Mouse (Mus musculus) heart, postnatal 36 days (tissue): ENCODE measurements around the gene Map2k2. TPM values are rescaled to one million over a fixed set of nuclear protein-coding genes. Genes with fewer than 3 reads are reported as not detected.
A peak's percentile ranks its signal among the peaks of the same experiment; 100 is the strongest.
"Not testable (repeated sequence)": the region's sequence is repeated elsewhere in the genome, so short reads cannot be mapped to it uniquely, and the experiment has no call there.

Source experiments
- DNase-seq, 2 experiments: peaks; one replicate each; pipeline ENCODE4 v3.0.0; 2021 to 2022
- intact Hi-C: fragments of 180-260 bp; cut with DNase I; formaldehyde crosslinking; loops from one replicate; pipeline ENCODE4 v1.15.1; 2025
- microRNA-seq, 2 experiments: library from miRNA; unstranded; fragments of <30 nt; microRNA quantifications; one replicate each; pipeline ENCODE4 v1.2.0; 2021; ENCODE audit warnings: borderline number of aligned reads in 2 of 2
- total RNA-seq, 2 experiments: library from RNA; stranded (reverse); gene quantifications; 2 replicates each; pipeline ENCODE4 v1.2.3; 2021

Map2k2 gene
- total RNA-seq, 2 experiments from 2014 or later, result 113 to 125 TPM

DNA sequence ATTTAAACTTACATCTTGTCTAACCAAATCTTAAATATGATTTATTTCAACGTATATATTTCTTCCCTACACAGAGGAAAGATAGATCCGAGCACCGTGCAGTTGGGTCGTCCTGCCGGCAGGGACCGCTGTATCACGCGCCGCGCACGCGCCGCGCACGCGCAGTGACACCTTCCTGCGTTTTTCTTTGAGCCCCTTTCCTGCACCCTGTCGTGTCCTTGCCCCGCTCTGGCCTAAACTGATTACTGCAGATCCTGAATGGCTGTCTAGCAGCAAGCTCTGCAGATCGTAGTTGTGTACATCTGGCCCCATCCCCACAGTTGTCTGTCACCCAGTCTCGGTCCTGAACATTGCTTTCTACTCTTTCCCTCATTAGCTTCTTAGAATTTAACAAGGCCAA is 67.4 kb downstream of the Map2k2 start:
- DNase-seq, result peak; percentile 84 to 87
- intact Hi-C loops, result no loop called here

GRCm38 (mm10) chr10:81174617-81175344 is 69.1 kb downstream of the Map2k2 start:
- intact Hi-C loops, result loop anchor here (2.0 to 5.0 kb wide), 2 partner anchors 37 to 174 kb away; partner anchors contain the start of gene Zbtb7a
- peak; percentile 88 to 92 for DNase-seq

- intact Hi-C loops, result loop anchor here (2.0 to 5.0 kb wide), 2 partner anchors 38 to 175 kb away; partner anchors contain the start of gene Zbtb7a
Measured at GRCm38 (mm10) chr10:81175345-81175701, 69.6 kb downstream of the Map2k2 start.

DNA sequence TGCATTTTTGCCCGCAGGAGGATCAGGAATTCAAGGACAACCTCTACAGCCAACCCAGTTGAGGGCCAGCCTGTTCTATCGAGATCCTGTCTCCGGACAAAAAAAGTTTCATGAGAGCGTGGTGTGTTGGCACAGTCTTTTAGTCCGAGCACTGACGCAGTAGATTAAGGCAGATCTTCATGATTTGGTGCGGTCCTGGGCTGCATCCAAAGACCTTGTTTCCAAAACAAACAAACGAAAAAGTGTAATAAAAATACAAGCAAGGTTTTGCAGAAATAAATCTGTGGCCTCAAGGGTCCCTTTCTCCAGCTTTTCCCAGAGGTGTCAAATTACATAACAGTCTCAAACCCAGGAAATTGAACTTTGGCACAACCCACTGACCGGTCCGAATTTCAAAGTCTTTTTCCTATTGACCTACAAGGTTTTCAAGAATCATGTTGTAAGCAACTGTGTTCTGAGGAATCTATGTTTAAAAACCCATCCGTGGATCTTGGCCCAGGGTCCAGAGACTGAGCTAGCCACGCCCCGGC is 70.3 kb downstream of the Map2k2 start:
- intact Hi-C loops, result loop anchor here (2.0 to 5.0 kb wide), 2 partner anchors 39 to 175 kb away; partner anchors contain the start of gene Zbtb7a
- DNase-seq, result no peak

More at GRCm38 (mm10) chr10:81175345-81175701, 69.6 kb downstream of the Map2k2 start:
- not testable (repeated sequence) for DNase-seq

GRCm38 (mm10) chr10:81176466-81177271 is 71.0 kb downstream of the Map2k2 start, which contains the start of gene Eef2:
Eef2 (plus strand) TSS chr10:81176631.
- intact Hi-C loops, result loop anchor here (5.0 kb wide), 1 partner anchor 39 kb away; the partner anchor contains the start of gene Zbtb7a
- DNase-seq, result peak; percentile 100

- intact Hi-C loops, result loop anchor here (5.0 kb wide), 1 partner anchor 40 kb away; the partner anchor contains the start of gene Zbtb7a
- DNase-seq, result peak in 1 of 2 experiments; percentile 45
Measured at GRCm38 (mm10) chr10:81177491-81177925, 71.8 kb downstream of the Map2k2 start.

DNA sequence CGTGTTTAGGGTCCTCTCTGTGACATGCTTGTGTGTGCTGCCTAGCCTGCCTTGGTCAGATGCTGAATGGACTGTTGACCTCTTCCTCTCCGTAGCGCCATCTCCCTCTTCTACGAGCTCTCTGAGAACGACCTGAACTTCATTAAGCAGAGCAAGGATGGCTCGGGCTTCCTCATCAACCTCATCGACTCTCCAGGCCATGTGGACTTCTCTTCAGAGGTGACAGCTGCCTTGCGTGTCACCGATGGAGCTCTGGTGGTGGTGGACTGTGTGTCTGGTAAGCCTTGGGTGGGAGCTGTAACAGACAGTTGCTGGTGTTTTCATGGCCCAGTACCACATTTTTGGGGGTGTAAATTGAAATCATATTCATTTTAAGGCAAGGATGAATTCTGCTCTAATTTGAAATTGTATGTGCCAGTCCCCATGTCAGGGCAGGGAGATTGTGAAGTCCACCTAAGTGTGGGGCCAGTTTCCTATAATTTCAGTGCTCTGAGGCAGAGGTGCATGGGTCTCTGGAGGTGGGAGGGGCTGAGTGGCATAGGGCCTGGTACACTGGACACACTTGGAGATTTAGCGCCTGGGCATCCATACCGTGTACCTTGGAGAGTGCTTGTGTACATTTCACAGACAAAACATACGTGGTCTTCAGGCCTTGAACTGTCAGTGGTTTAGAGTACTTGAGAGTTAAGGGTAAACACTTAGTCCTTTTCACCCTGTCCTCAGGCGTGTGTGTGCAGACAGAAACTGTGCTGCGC is 72.4 kb downstream of the Map2k2 start:
- DNase-seq, result no peak
- intact Hi-C loops, result loop anchor here (5.0 kb wide), 1 partner anchor 41 kb away; the partner anchor contains the start of gene Zbtb7a

DNA sequence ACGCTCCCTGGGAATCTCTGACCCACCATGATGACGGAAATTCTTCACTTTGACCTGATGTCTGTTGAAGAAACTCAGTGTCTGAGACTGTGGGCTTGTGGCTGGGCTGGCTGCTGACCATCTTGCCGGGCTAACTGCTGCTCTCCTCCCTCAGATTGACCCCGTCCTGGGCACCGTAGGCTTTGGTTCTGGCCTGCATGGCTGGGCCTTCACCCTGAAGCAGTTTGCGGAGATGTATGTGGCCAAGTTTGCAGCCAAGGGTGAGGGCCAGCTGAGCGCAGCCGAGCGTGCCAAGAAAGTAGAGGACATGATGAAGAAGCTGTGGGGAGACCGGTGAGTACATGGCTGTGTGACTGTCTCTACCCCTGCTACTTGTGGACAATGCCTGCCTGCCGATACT is 73.2 kb downstream of the Map2k2 start:
- intact Hi-C loops, result loop anchor here (5.0 kb wide), 1 partner anchor 42 kb away; the partner anchor contains the start of gene Zbtb7a
- DNase-seq, result no peak

- no peak for DNase-seq
- intact Hi-C loops, result loop anchor here (5.0 kb wide), 1 partner anchor 42 kb away; the partner anchor contains the start of gene Zbtb7a
Measured at GRCm38 (mm10) chr10:81179451-81180342, 74.0 kb downstream of the Map2k2 start.

DNA sequence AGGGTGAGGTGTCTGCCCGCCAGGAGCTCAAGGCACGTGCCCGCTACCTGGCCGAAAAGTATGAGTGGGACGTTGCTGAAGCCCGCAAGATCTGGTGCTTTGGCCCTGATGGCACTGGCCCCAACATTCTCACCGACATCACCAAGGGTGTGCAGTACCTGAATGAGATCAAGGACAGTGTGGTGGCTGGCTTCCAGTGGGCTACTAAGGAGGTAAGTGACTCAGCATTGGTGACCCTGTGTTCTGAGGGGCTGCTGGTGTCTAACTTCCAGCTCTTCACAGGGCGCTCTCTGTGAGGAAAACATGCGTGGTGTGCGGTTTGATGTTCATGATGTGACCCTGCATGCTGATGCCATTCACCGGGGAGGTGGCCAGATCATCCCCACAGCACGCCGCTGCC is 75.2 kb downstream of the Map2k2 start:
- intact Hi-C loops, result no loop called here
- no peak for DNase-seq

DNA sequence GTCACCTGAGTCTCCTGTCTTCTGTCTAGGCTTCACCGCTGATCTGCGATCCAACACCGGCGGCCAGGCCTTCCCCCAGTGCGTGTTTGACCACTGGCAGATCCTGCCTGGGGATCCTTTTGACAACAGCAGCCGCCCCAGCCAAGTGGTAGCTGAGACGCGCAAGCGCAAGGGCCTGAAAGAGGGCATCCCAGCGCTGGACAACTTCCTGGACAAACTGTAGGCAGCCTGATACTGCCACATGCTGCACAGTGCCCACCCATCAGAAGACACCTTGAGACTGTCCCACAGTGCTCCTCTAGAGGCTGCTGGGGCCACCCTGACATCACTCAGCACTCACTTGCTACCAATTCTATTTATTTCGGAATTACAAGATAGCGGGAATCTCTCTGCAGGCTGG is 76.1 kb downstream of the Map2k2 start:
- intact Hi-C loops, DNase-seq: not testable (repeated sequence)

- peak; percentile 90 to 96 for DNase-seq
- intact Hi-C loops, result no loop called here
Measured at GRCm38 (mm10) chr10:81182336-81183333, 76.9 kb downstream of the Map2k2 start, which contains the start of gene Dapk3. Dapk3 (plus strand) TSS chr10:81183005.

Small RNA genes lying within 50 kb of the gene (microRNA-seq; reads per million reads assigned to microRNA genes)
- gene Mir5615-1, result 0 reads per million in 2 experiments
- gene Mir5615-2, result 0 reads per million in 2 experiments

Other genes with a start within 250 kb of the Map2k2 start
- not detected for gene Tmprss9, start 234.1 kb upstream of the Map2k2 start, total RNA-seq
- gene Timm13, start 204.9 kb upstream of the Map2k2 start, total RNA-seq, result 100 to 1,000 TPM; 129 to 145 TPM
- gene Lmnb2, start 187.7 kb upstream of the Map2k2 start, total RNA-seq, result 1 to 10 TPM; 3.6 to 4.9 TPM
- 10 to 100 TPM; 11.0 to 18.7 TPM for gene Gadd45b, start 175.8 kb upstream of the Map2k2 start, total RNA-seq
- gene Gng7, start 91.0 kb upstream of the Map2k2 start, total RNA-seq, result under 1 TPM; 0.22 to 0.67 TPM
- gene Diras1, start 80.3 kb upstream of the Map2k2 start, total RNA-seq, result not detected
- gene Slc39a3, start 68.5 kb upstream of the Map2k2 start, total RNA-seq, result 10 to 100 TPM; 14.5 to 14.6 TPM
- gene Sgta, start 45.7 kb upstream of the Map2k2 start, total RNA-seq, result 10 to 100 TPM; 96.1 to 99.9 TPM
- 10 to 100 TPM; 11.9 to 13.1 TPM for gene Thop1, start 35.9 kb upstream of the Map2k2 start, total RNA-seq
- 1 to 10 TPM in 1 of 2 experiments, under 1 TPM in 1; 0.95 to 1.1 TPM for gene Creb3l3, start 7.0 kb upstream of the Map2k2 start, total RNA-seq
- gene Zbtb7a, start 29.3 kb downstream of the Map2k2 start, total RNA-seq, result 10 to 100 TPM; 37.9 to 39.5 TPM
- gene Pias4, start 62.0 kb downstream of the Map2k2 start, total RNA-seq, result 10 to 100 TPM; 14.0 to 17.1 TPM
- gene Eef2, start 70.7 kb downstream of the Map2k2 start, total RNA-seq, result 1,000 to 10,000 TPM; 1,005 to 1,085 TPM
- gene Dapk3, start 77.1 kb downstream of the Map2k2 start, total RNA-seq, result 10 to 100 TPM; 31.0 to 31.3 TPM
- not detected for gene 4930442H23Rik, start 77.9 kb downstream of the Map2k2 start, total RNA-seq
- 1 to 10 TPM; 7.8 to 7.9 TPM for gene Nmrk2, start 96.1 kb downstream of the Map2k2 start, total RNA-seq
- gene Atcay, start 124.9 kb downstream of the Map2k2 start, total RNA-seq, result under 1 TPM in 1 of 2 experiments, not detected in 1; 0.11 TPM
- gene Zfr2, start 127.2 kb downstream of the Map2k2 start, total RNA-seq, result 1 to 10 TPM; 2.5 to 3.6 TPM
- gene Matk, start 147.0 kb downstream of the Map2k2 start, total RNA-seq, result under 1 TPM; 0.39 to 0.41 TPM
- 10 to 100 TPM; 95.2 to 97.4 TPM for gene Mrpl54, start 161.0 kb downstream of the Map2k2 start, total RNA-seq
- gene Apba3, start 161.0 kb downstream of the Map2k2 start, total RNA-seq, result 100 to 1,000 TPM; 102 to 108 TPM
- gene Tjp3, start 185.7 kb downstream of the Map2k2 start, total RNA-seq, result under 1 TPM in 1 of 2 experiments, not detected in 1; 0.19 TPM
- gene Pip5k1c, start 187.0 kb downstream of the Map2k2 start, total RNA-seq, result 10 to 100 TPM; 31.5 to 33.3 TPM
- gene Cactin, start 215.2 kb downstream of the Map2k2 start, total RNA-seq, result 10 to 100 TPM; 13.2 to 17.4 TPM
- 1 to 10 TPM; 5.0 to 5.4 TPM for gene Tbxa2r, start 222.8 kb downstream of the Map2k2 start, total RNA-seq
- 1 to 10 TPM; 5.9 TPM for gene Gipc3, start 237.4 kb downstream of the Map2k2 start, total RNA-seq
- 10 to 100 TPM; 60.4 to 67.1 TPM for gene Hmg20b, start 244.6 kb downstream of the Map2k2 start, total RNA-seq